Mouse (Mus musculus): Measurements from ENCODE around the gene Atxn7l3.

Gene Atxn7l3

GRCm38 (mm10) chr11:102258521-102258920 lies 37.9 kb downstream of the Atxn7l3 start:
- no peak for DNase-seq

- DNase-seq: no peak
Measured at GRCm38 (mm10) chr11:102258095-102258494, 38.3 kb downstream of the Atxn7l3 start.

GRCm38 (mm10) chr11:102257514-102257913 lies 38.9 kb downstream of the Atxn7l3 start:
- DNase-seq: peak in 1 of 2 experiments; percentile 47

- DNase-seq: no peak
Measured at GRCm38 (mm10) chr11:102249351-102250090, 46.9 kb downstream of the Atxn7l3 start.

GRCm38 (mm10) chr11:102248630-102249230 lies 47.7 kb downstream of the Atxn7l3 start, which contains the start of gene BC030867:
Gene BC030867, plus strand, starts transcription at chr11:102248882.
- peak; percentile 94 to 97 for DNase-seq

GRCm38 (mm10) chr11:102246871-102247270 lies 49.6 kb downstream of the Atxn7l3 start:
- no peak for DNase-seq

GRCm38 (mm10) chr11:102246273-102246635 lies 50.2 kb downstream of the Atxn7l3 start:
- no peak for DNase-seq

- DNase-seq: no peak
Measured at GRCm38 (mm10) chr11:102245581-102246272, 50.7 kb downstream of the Atxn7l3 start.

GRCm38 (mm10) chr11:102244926-102245449 lies 51.4 kb downstream of the Atxn7l3 start:
- peak; percentile 32 to 43 for DNase-seq

- no peak for DNase-seq
Measured at GRCm38 (mm10) chr11:102241874-102242273, 54.6 kb downstream of the Atxn7l3 start.

- DNase-seq: peak; percentile 39 to 60
Measured at GRCm38 (mm10) chr11:102241246-102241645, 55.2 kb downstream of the Atxn7l3 start.

GRCm38 (mm10) chr11:102240636-102241035 lies 55.8 kb downstream of the Atxn7l3 start:
- DNase-seq: no peak
